Mouse (Mus musculus): ENCODE measurements around the gene Smarcd3. TPM values are rescaled to one million over a fixed set of nuclear protein-coding genes. Genes with fewer than 3 reads are reported as not detected.

Smarcd3 gene
- total and polyA plus RNA-seq, 3 experiments = 1.3 to 2.2 TPM; not detected in 1

GRCm38 (mm10) chr5:24602751-24603343 lies 21.4 kb downstream of the Smarcd3 start:
- Histone ChIP-seq H3K27me3 (replicated peaks) (peaks cover 89% of the 10 kb centered on the region), H3K9ac (ENCODE audit: insufficient read depth, low read depth) (no peak overlapping the region), H3K27ac (ENCODE audit: insufficient read depth, low read depth) (no peak overlapping the region), H3K36me3 (replicated peaks in 1 of 2; ENCODE audit: control insufficient read depth in 1 of 2, insufficient read depth in 1 of 2, low read length in 1 of 2) (no peaks in the 10 kb centered on the region), H3K4me3 (replicated peaks in 1 of 3; ENCODE audit: low read depth in 2 of 3, low read length in 2 of 3, poor library complexity in 1 of 3) (no peak overlapping the region), H3K79me2 (replicated peaks; ENCODE audit: control insufficient read depth, extremely low read depth, insufficient read depth, poor library complexity, severe bottlenecking) (no peaks in the 10 kb centered on the region), H3K4me1 (ENCODE audit: control insufficient read depth in 1 of 2, insufficient read depth in 2 of 2) (peaks cover 7 to 11% of the 10 kb centered on the region in 2 experiments; a peak in 3 of 4 replicates), H3K9me3 (replicated peaks; ENCODE audit: low read length) (peaks cover 3% of the 10 kb centered on the region), H3K4me2 (ENCODE audit: insufficient read depth, low read depth, poor library complexity, severe bottlenecking) (no peak overlapping the region)
- TF ChIP-seq SIN3A (IDR thresholded peaks at IDR 0.05; ENCODE audit: low read length) = no peak
- dilution Hi-C loops (cut with MboI; ENCODE audit: extremely low pct_ligation_motif_present, extremely low pct_unique_long_range_greater_than_20kb, low sequenced_read_pairs) (no loop called here), in situ Hi-C loops (cut with MboI; ENCODE audit: low pct_ligation_motif_present, low pct_unique_long_range_greater_than_20kb, low sequenced_read_pairs) (no loop called here)
- no peak for DNase-seq (ENCODE audit: extremely low read depth)

- no peak overlapping the region for H3K9ac ChIP-seq (ENCODE audit: insufficient read depth, low read depth)
- H3K36me3 ChIP-seq (replicated peaks in 1 of 2; ENCODE audit: control insufficient read depth in 1 of 2, insufficient read depth in 1 of 2, low read length in 1 of 2) = no peaks in the 10 kb centered on the region
- peak overlapping the region; percentile 24; the same call in 1 of the 2 replicates for H3K4me2 ChIP-seq (ENCODE audit: insufficient read depth, low read depth, poor library complexity, severe bottlenecking)
- in situ Hi-C loops (cut with MboI; ENCODE audit: low pct_ligation_motif_present, low pct_unique_long_range_greater_than_20kb, low sequenced_read_pairs) (no loop called here), dilution Hi-C loops (cut with MboI; ENCODE audit: extremely low pct_ligation_motif_present, extremely low pct_unique_long_range_greater_than_20kb, low sequenced_read_pairs) (no loop called here)
- H3K9me3 ChIP-seq (replicated peaks; ENCODE audit: low read length) = peaks cover 3% of the 10 kb centered on the region
- H3K27me3 ChIP-seq (replicated peaks) = peaks cover 83% of the 10 kb centered on the region
- no peaks in the 10 kb centered on the region for H3K79me2 ChIP-seq (replicated peaks; ENCODE audit: control insufficient read depth, extremely low read depth, insufficient read depth, poor library complexity, severe bottlenecking)
- TF ChIP-seq MXI1 (IDR thresholded peaks at IDR 0.05; ENCODE audit: low read depth, low read length) (no peak), NRF1 (IDR thresholded peaks at IDR 0.05; ENCODE audit: low read depth, low read length) (0 out of 2 replicates have a peak, but pooled peaks have one; percentile 32), NELFE (IDR thresholded peaks at IDR 0.05; ENCODE audit: low read depth, low read length) (no peak)
- H3K27ac ChIP-seq (ENCODE audit: insufficient read depth, low read depth) = no peak overlapping the region
- peaks cover 7 to 8% of the 10 kb centered on the region in 2 experiments; a peak in 3 of 4 replicates for H3K4me1 ChIP-seq (ENCODE audit: control insufficient read depth in 1 of 2, insufficient read depth in 2 of 2)
- no peak for DNase-seq (ENCODE audit: extremely low read depth)
- H3K4me3 ChIP-seq (replicated peaks in 1 of 3; ENCODE audit: low read depth in 2 of 3, low read length in 2 of 3, poor library complexity in 1 of 3) = no peak overlapping the region
These were observed 22.1 kb downstream of the Smarcd3 start for GRCm38 (mm10) chr5:24601911-24602750.

- H3K4me2 ChIP-seq (ENCODE audit: insufficient read depth, low read depth, poor library complexity, severe bottlenecking) = peak overlapping the region; percentile 24; the same call in 1 of the 2 replicates
- TF ChIP-seq EP300 (IDR thresholded peaks at IDR 0.05; ENCODE audit: low read length) (no peak), SMC3 (IDR thresholded peaks at IDR 0.05; ENCODE audit: low read depth, low read length) (no peak), ZKSCAN1 (IDR thresholded peaks at IDR 0.05; ENCODE audit: borderline replicate concordance, low read depth, low read length) (no peak), TBP (conservative IDR thresholded peaks at IDR 0.05; ENCODE audit: low read depth, low read length) (no peak)
- H3K9me3 ChIP-seq (replicated peaks; ENCODE audit: low read length) = peaks cover 3% of the 10 kb centered on the region
- in situ Hi-C loops (cut with MboI; ENCODE audit: low pct_ligation_motif_present, low pct_unique_long_range_greater_than_20kb, low sequenced_read_pairs) = no loop called here
- H3K27ac ChIP-seq (ENCODE audit: insufficient read depth, low read depth) = no peak overlapping the region
- H3K9ac ChIP-seq (ENCODE audit: insufficient read depth, low read depth) = no peak overlapping the region
- H3K36me3 ChIP-seq (replicated peaks in 1 of 2; ENCODE audit: control insufficient read depth in 1 of 2, insufficient read depth in 1 of 2, low read length in 1 of 2) = peaks cover 0 to 3% of the 10 kb centered on the region in 2 experiments
- no peaks in the 10 kb centered on the region for H3K79me2 ChIP-seq (replicated peaks; ENCODE audit: control insufficient read depth, extremely low read depth, insufficient read depth, poor library complexity, severe bottlenecking)
- no peak overlapping the region for H3K4me3 ChIP-seq (replicated peaks in 1 of 3; ENCODE audit: low read depth in 2 of 3, low read length in 2 of 3, poor library complexity in 1 of 3)
- no peak for DNase-seq (ENCODE audit: extremely low read depth)
- peaks cover 75% of the 10 kb centered on the region for H3K27me3 ChIP-seq (replicated peaks)
- dilution Hi-C loops (cut with MboI; ENCODE audit: extremely low pct_ligation_motif_present, extremely low pct_unique_long_range_greater_than_20kb, low sequenced_read_pairs) = no loop called here
- H3K4me1 ChIP-seq (ENCODE audit: control insufficient read depth in 1 of 2, insufficient read depth in 2 of 2) = peaks cover 7 to 17% of the 10 kb centered on the region in 2 experiments; a peak in 3 of 4 replicates
These were observed 23.0 kb downstream of the Smarcd3 start for GRCm38 (mm10) chr5:24601071-24601835.
